Mouse (Mus musculus): ENCODE data around the gene Cdc25b. TPM values are rescaled to one million over a fixed set of nuclear protein-coding genes. Genes with fewer than 3 reads are reported as not detected.

The Cdc25b gene
- polyA plus RNA-seq, 1 experiment from 2014 or later = 48.0 TPM

DNA sequence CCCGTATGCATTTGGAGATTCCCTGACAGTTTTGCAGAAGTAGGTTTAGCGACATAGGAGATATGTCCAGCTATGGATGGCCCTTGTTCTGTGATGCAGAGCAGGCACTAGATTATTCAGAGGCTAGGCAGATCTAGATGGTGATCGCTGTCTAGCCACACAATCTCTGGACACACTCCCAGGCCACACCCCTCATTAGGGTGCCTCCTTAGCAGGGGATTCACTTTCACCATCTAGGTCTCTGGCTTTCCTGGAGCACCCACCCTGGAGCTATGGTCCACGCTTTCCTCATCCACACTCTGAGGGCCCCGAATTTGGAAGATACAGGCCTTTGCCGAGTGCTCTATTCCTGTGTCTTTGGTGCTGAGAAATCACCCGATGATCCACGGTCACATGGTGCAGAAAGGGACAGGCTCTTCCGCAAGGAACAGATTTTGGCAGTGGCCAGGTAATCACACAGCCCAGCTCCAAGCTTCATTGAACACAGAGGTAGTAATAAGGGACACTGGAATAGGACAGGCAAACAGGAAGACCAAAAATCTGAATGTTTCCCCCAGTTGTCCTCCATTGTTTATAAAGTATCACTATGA, 24.4 kb downstream of the Cdc25b start:
- no peaks in the 10 kb centered on the region for H3K27me3 ChIP-seq (ENCODE audit: control insufficient read depth, insufficient read depth, low read length)
- peak overlapping the region; percentile 56 for H3K4me3 ChIP-seq (ENCODE audit: low read depth, low read length)
- H3K9ac ChIP-seq (replicated peaks; ENCODE audit: low read length) = peak overlapping the region; percentile 75
- H3K4me1 ChIP-seq (ENCODE audit: control insufficient read depth, insufficient read depth, low read length) = peaks cover 3% of the 10 kb centered on the region
- ATAC-seq (replicated peaks; ENCODE audit: insufficient number of reproducible peaks, low FRiP score, low TSS enrichment, low read depth) (no peak), DNase-seq (ENCODE audit: low spot score) (no peak)
- no peaks in the 10 kb centered on the region for H3K9me3 ChIP-seq (replicated peaks; ENCODE audit: control insufficient read depth, low read length)
- H3K36me3 ChIP-seq (replicated peaks; ENCODE audit: control insufficient read depth, insufficient read depth, low read depth, low read length) = no peaks in the 10 kb centered on the region
- no peak overlapping the region for H3K27ac ChIP-seq (replicated peaks; ENCODE audit: low read depth, low read length)
- H3K4me2 ChIP-seq (ENCODE audit: low read depth, low read length) = peak overlapping the region; percentile 59
- WGBS = 69% methylated on average over 9 of the region's 9 CpGs

DNA sequence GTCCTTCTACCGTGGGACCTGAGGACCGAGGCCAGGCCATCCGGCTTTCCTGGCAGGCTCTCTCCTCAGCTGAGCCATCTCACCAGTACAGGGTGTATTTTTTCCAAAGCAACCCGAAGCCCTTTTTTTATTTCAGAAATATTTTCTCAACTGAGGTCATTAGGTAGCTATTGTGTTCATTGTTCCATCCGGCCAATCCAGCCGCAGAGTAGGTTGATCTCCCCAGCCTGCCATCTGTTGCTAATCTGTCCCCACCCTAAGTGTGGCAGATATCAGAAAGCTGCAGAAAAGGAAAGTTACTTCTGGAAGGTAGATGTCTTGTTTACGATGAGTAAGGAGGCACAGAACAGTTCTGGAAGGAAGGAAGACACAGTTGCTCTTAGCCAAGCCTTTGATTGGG, 27.0 kb downstream of the Cdc25b start:
- ATAC-seq (replicated peaks; ENCODE audit: insufficient number of reproducible peaks, low FRiP score, low TSS enrichment, low read depth) = no peak

GRCm38 (mm10) chr2:131215941-131216858, 29.5 kb downstream of the Cdc25b start:
- no peaks in the 10 kb centered on the region for H3K27me3 ChIP-seq (ENCODE audit: control insufficient read depth, insufficient read depth, low read length)
- no peaks in the 10 kb centered on the region for H3K36me3 ChIP-seq (replicated peaks; ENCODE audit: control insufficient read depth, insufficient read depth, low read depth, low read length)
- no peak overlapping the region for H3K9ac ChIP-seq (replicated peaks; ENCODE audit: low read length)
- no peaks in the 10 kb centered on the region for H3K4me1 ChIP-seq (ENCODE audit: control insufficient read depth, insufficient read depth, low read length)
- no peaks in the 10 kb centered on the region for H3K9me3 ChIP-seq (replicated peaks; ENCODE audit: control insufficient read depth, low read length)
- no peak overlapping the region for H3K4me3 ChIP-seq (ENCODE audit: low read depth, low read length)
- no peak for DNase-seq (ENCODE audit: low spot score)
- no peak overlapping the region for H3K4me2 ChIP-seq (ENCODE audit: low read depth, low read length)
- H3K27ac ChIP-seq (replicated peaks; ENCODE audit: low read depth, low read length) = no peak overlapping the region
- ATAC-seq (replicated peaks; ENCODE audit: insufficient number of reproducible peaks, low FRiP score, low TSS enrichment, low read depth) = no peak
- WGBS = 88% methylated on average over 7 of the region's 7 CpGs

More for the DNA sequence above, 27.0 kb downstream of the Cdc25b start:
- no peaks in the 10 kb centered on the region for H3K9me3 ChIP-seq (replicated peaks; ENCODE audit: control insufficient read depth, low read length)
- H3K4me1 ChIP-seq (ENCODE audit: control insufficient read depth, insufficient read depth, low read length) = peaks cover 3% of the 10 kb centered on the region
- no peak overlapping the region for H3K9ac ChIP-seq (replicated peaks; ENCODE audit: low read length)
- no peaks in the 10 kb centered on the region for H3K36me3 ChIP-seq (replicated peaks; ENCODE audit: control insufficient read depth, insufficient read depth, low read depth, low read length)
- DNase-seq (ENCODE audit: low spot score) = no peak
- no peak overlapping the region for H3K4me2 ChIP-seq (ENCODE audit: low read depth, low read length)
- H3K27ac ChIP-seq (replicated peaks; ENCODE audit: low read depth, low read length) = no peak overlapping the region
- no peaks in the 10 kb centered on the region for H3K27me3 ChIP-seq (ENCODE audit: control insufficient read depth, insufficient read depth, low read length)
- no peak overlapping the region for H3K4me3 ChIP-seq (ENCODE audit: low read depth, low read length)
- 85% methylated on average over 7 of the region's 7 CpGs for WGBS

DNA sequence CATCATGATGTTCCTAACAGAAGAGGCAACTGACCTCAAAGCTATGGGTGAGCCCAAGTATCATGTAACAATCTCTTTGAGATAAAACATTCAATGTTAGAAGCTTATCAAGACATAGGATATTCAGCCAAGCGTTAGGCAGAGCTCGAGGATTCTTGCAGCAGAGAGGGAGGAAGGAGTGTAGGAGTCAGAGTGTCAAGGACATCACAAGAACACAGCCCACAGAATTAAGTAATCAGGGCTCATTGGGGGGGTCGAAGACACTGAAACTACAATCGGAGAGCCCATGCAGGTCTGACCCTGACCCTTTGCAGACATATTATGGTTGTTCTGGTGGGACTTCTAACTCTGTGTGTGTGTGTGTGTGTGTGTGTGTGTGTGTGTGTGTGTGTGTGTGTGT, 33.3 kb downstream of the Cdc25b start:
- Histone ChIP-seq H3K9me3 (replicated peaks; ENCODE audit: control insufficient read depth, low read length) (no peaks in the 10 kb centered on the region), H3K4me3 (ENCODE audit: low read depth, low read length) (no peak overlapping the region), H3K36me3 (replicated peaks; ENCODE audit: control insufficient read depth, insufficient read depth, low read depth, low read length) (no peaks in the 10 kb centered on the region), H3K4me2 (ENCODE audit: low read depth, low read length) (no peak overlapping the region), H3K4me1 (ENCODE audit: control insufficient read depth, insufficient read depth, low read length) (no peaks in the 10 kb centered on the region), H3K27me3 (ENCODE audit: control insufficient read depth, insufficient read depth, low read length) (no peaks in the 10 kb centered on the region), H3K9ac (replicated peaks; ENCODE audit: low read length) (no peak overlapping the region), H3K27ac (replicated peaks; ENCODE audit: low read depth, low read length) (no peak overlapping the region)
- DNase-seq (ENCODE audit: low spot score) (no peak), ATAC-seq (replicated peaks; ENCODE audit: insufficient number of reproducible peaks, low FRiP score, low TSS enrichment, low read depth) (no peak)
- WGBS = 77% methylated on average over 4 of the region's 4 CpGs

DNA sequence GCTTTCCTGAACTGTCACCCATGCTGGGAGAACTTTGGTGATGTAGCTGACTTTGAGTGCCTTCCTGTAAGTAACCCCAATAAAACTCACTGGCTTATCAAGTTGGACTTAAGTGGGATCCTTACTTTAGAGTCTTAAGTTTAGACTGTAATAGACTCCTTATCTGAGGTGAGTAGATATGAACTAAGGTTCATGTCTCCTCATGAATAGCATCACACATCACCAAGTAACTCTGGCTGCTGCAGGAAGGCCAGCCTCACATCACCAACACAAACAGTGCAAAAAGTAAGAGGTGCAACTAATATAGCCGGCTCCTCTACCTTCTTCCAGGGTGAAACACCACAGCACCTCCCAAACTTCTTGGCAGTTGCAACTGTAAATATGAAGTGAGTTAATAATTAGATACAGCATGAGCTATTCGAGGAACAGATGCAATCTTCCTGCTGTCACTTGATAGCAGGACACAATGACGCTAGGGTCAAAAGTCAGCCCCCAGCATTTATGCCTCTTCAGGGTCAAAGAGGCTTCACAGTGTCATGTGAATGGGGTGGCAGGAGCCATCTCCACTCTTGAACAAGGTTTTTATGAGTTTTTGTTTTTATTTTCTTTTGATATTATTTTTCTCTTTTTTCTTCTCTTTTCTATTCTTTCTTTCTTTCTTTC, 35.2 kb downstream of the Cdc25b start:
- H3K4me2 ChIP-seq (ENCODE audit: low read depth, low read length) = no peak overlapping the region
- WGBS = 69% methylated on average over 3 of the region's 3 CpGs
- H3K27ac ChIP-seq (replicated peaks; ENCODE audit: low read depth, low read length) = no peak overlapping the region
- H3K36me3 ChIP-seq (replicated peaks; ENCODE audit: control insufficient read depth, insufficient read depth, low read depth, low read length) = no peaks in the 10 kb centered on the region
- no peaks in the 10 kb centered on the region for H3K9me3 ChIP-seq (replicated peaks; ENCODE audit: control insufficient read depth, low read length)
- H3K27me3 ChIP-seq (ENCODE audit: control insufficient read depth, insufficient read depth, low read length) = no peaks in the 10 kb centered on the region
- H3K9ac ChIP-seq (replicated peaks; ENCODE audit: low read length) = no peak overlapping the region
- no peak for ATAC-seq (replicated peaks; ENCODE audit: insufficient number of reproducible peaks, low FRiP score, low TSS enrichment, low read depth)
- no peaks in the 10 kb centered on the region for H3K4me1 ChIP-seq (ENCODE audit: control insufficient read depth, insufficient read depth, low read length)
- no peak for DNase-seq (ENCODE audit: low spot score)
- no peak overlapping the region for H3K4me3 ChIP-seq (ENCODE audit: low read depth, low read length)

DNA sequence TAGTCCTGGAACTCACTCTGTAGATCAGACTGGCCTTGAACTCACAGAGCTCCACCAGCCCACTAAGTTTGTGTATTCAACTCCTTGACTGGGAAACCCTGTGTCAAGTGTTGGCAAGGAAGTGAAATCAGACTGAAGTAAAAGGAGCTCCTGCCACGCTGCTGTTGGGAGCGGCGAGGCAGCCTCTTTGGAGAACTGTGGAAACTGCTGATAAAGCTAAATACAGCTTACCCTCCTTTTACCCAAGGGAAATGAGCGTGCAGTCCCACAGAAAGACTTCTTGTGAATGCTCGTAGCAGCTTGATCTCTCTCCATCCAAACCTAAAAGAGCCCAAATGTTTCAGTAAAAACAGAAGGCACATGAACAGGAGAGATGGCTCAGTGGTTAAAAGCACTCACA, 35.8 kb downstream of the Cdc25b start:
- Histone ChIP-seq H3K4me2 (ENCODE audit: low read depth, low read length) (no peak overlapping the region), H3K27ac (replicated peaks; ENCODE audit: low read depth, low read length) (no peak overlapping the region), H3K9me3 (replicated peaks; ENCODE audit: control insufficient read depth, low read length) (no peaks in the 10 kb centered on the region), H3K27me3 (ENCODE audit: control insufficient read depth, insufficient read depth, low read length) (no peaks in the 10 kb centered on the region), H3K9ac (replicated peaks; ENCODE audit: low read length) (no peak overlapping the region), H3K4me3 (ENCODE audit: low read depth, low read length) (no peak overlapping the region), H3K4me1 (ENCODE audit: control insufficient read depth, insufficient read depth, low read length) (no peaks in the 10 kb centered on the region), H3K36me3 (replicated peaks; ENCODE audit: control insufficient read depth, insufficient read depth, low read depth, low read length) (no peaks in the 10 kb centered on the region)
- 60% methylated on average over 5 of the region's 5 CpGs for WGBS
- DNase-seq (ENCODE audit: low spot score) (no peak), ATAC-seq (replicated peaks; ENCODE audit: insufficient number of reproducible peaks, low FRiP score, low TSS enrichment, low read depth) (no peak)

- H3K4me3 ChIP-seq (ENCODE audit: low read depth, low read length) = no peak overlapping the region
- no peak overlapping the region for H3K27ac ChIP-seq (replicated peaks; ENCODE audit: low read depth, low read length)
- no peak for ATAC-seq (replicated peaks; ENCODE audit: insufficient number of reproducible peaks, low FRiP score, low TSS enrichment, low read depth)
- H3K27me3 ChIP-seq (ENCODE audit: control insufficient read depth, insufficient read depth, low read length) = no peaks in the 10 kb centered on the region
- H3K36me3 ChIP-seq (replicated peaks; ENCODE audit: control insufficient read depth, insufficient read depth, low read depth, low read length) = no peaks in the 10 kb centered on the region
- DNase-seq (ENCODE audit: low spot score) = no peak
- no peak overlapping the region for H3K4me2 ChIP-seq (ENCODE audit: low read depth, low read length)
- no peak overlapping the region for H3K9ac ChIP-seq (replicated peaks; ENCODE audit: low read length)
- H3K9me3 ChIP-seq (replicated peaks; ENCODE audit: control insufficient read depth, low read length) = no peaks in the 10 kb centered on the region
- H3K4me1 ChIP-seq (ENCODE audit: control insufficient read depth, insufficient read depth, low read length) = no peaks in the 10 kb centered on the region
- 73% methylated on average over 1 of the region's 1 CpGs for WGBS
Measured at GRCm38 (mm10) chr2:131223569-131223968, 36.8 kb downstream of the Cdc25b start.

- Histone ChIP-seq H3K4me1 (ENCODE audit: control insufficient read depth, insufficient read depth, low read length) (no peaks in the 10 kb centered on the region), H3K4me3 (ENCODE audit: low read depth, low read length) (no peak overlapping the region), H3K27me3 (ENCODE audit: control insufficient read depth, insufficient read depth, low read length) (no peaks in the 10 kb centered on the region), H3K4me2 (ENCODE audit: low read depth, low read length) (no peak overlapping the region), H3K27ac (replicated peaks; ENCODE audit: low read depth, low read length) (no peak overlapping the region), H3K36me3 (replicated peaks; ENCODE audit: control insufficient read depth, insufficient read depth, low read depth, low read length) (no peaks in the 10 kb centered on the region), H3K9ac (replicated peaks; ENCODE audit: low read length) (no peak overlapping the region), H3K9me3 (replicated peaks; ENCODE audit: control insufficient read depth, low read length) (no peaks in the 10 kb centered on the region)
- 86% methylated on average over 6 of the region's 6 CpGs for WGBS
- no peak for ATAC-seq (replicated peaks; ENCODE audit: insufficient number of reproducible peaks, low FRiP score, low TSS enrichment, low read depth)
- no peak for DNase-seq (ENCODE audit: low spot score)
Measured at GRCm38 (mm10) chr2:131225178-131225577, 38.4 kb downstream of the Cdc25b start.

All from embryonic facial prominence, embryonic 11.5 days (tissue).